Mouse (Mus musculus): ENCODE measurements at regions not wholly inside any gene's neighbourhood (a gene's known extent, or its start where the extent isn't known, plus 50 kb on each side); places are given as distances from the start of the nearest gene placed in this dataset.

- ATAC-seq (ENCODE audit: low FRiP score) (no peak), DNase-seq (ENCODE audit: low spot score) (no peak)
- 73% methylated on average over 13 of the region's 13 CpGs for WGBS
- H3K4me2 ChIP-seq (replicated peaks; ENCODE audit: low read depth, low read length), result no peak overlapping the region
- no peaks in the 10 kb centered on the region for H3K36me3 ChIP-seq (ENCODE audit: control insufficient read depth, insufficient read depth, low read length)
- peaks cover 2% of the 10 kb centered on the region; the same call in 1 of the 2 replicates for H3K4me1 ChIP-seq (replicated peaks; ENCODE audit: control insufficient read depth, insufficient read depth, low read length)
- no peaks in the 10 kb centered on the region for H3K27me3 ChIP-seq (ENCODE audit: control insufficient read depth, insufficient read depth, low read length)
- no peaks in the 10 kb centered on the region for H3K9me3 ChIP-seq (ENCODE audit: control insufficient read depth, low read length)
- H3K27ac ChIP-seq (ENCODE audit: low read depth, low read length), result no peak overlapping the region
- no peak overlapping the region for H3K9ac ChIP-seq (ENCODE audit: low read depth, low read length)
- no peak overlapping the region for H3K4me3 ChIP-seq (ENCODE audit: low read depth, low read length)
These were observed 60.0 kb upstream of the Ajap1 start for GRCm38 (mm10) chr4:153542631-153543031.

- peaks cover 2% of the 10 kb centered on the region; the same call in 1 of the 2 replicates for H3K4me1 ChIP-seq (replicated peaks; ENCODE audit: control insufficient read depth, insufficient read depth, low read length)
- H3K4me2 ChIP-seq (replicated peaks; ENCODE audit: low read depth, low read length), result no peak overlapping the region
- DNase-seq (ENCODE audit: low spot score), result no peak
- H3K4me3 ChIP-seq (ENCODE audit: low read depth, low read length), result no peak overlapping the region
- H3K9ac ChIP-seq (ENCODE audit: low read depth, low read length), result no peak overlapping the region
- no peaks in the 10 kb centered on the region for H3K36me3 ChIP-seq (ENCODE audit: control insufficient read depth, insufficient read depth, low read length)
- no peaks in the 10 kb centered on the region for H3K27me3 ChIP-seq (ENCODE audit: control insufficient read depth, insufficient read depth, low read length)
- 52% methylated on average over 24 of the region's 24 CpGs for WGBS
- ATAC-seq (ENCODE audit: low FRiP score), result no peak
- no peak overlapping the region for H3K27ac ChIP-seq (ENCODE audit: low read depth, low read length)
- no peaks in the 10 kb centered on the region for H3K9me3 ChIP-seq (ENCODE audit: control insufficient read depth, low read length)
These were observed 61.5 kb upstream of the Ajap1 start for GRCm38 (mm10) chr4:153543900-153544648.

DNA sequence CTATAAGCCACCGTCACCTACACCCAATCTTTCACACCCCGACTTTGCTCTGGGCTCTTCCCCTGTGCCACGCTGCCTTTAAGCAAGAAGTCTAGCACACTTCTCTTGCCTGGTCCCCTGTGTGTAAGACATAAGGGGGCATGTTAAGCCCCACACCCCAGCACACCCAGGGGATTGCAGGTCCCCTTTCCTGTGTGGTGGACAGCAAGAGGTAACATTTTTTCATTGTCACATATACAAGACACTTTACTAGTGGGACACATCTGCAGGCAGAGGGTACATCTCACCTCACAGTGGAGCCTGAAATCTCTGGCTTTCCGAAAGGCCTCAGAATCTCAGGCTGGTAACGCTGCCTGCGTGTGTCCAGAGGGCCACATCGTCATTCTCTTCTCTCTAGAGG lies 64.1 kb upstream of the Ajap1 start:
- Histone ChIP-seq H3K27me3 (ENCODE audit: control insufficient read depth, insufficient read depth, low read length) (no peaks in the 10 kb centered on the region), H3K4me1 (replicated peaks; ENCODE audit: control insufficient read depth, insufficient read depth, low read length) (peaks cover 2% of the 10 kb centered on the region; the same call in 1 of the 2 replicates), H3K4me3 (ENCODE audit: low read depth, low read length) (no peak overlapping the region), H3K9ac (ENCODE audit: low read depth, low read length) (no peak overlapping the region), H3K9me3 (ENCODE audit: control insufficient read depth, low read length) (no peaks in the 10 kb centered on the region), H3K27ac (ENCODE audit: low read depth, low read length) (no peak overlapping the region), H3K36me3 (ENCODE audit: control insufficient read depth, insufficient read depth, low read length) (no peaks in the 10 kb centered on the region), H3K4me2 (replicated peaks; ENCODE audit: low read depth, low read length) (no peak overlapping the region)
- no peak for ATAC-seq (ENCODE audit: low FRiP score)
- WGBS, result 85% methylated on average over 7 of the region's 7 CpGs
- DNase-seq (ENCODE audit: low spot score), result no peak

DNA sequence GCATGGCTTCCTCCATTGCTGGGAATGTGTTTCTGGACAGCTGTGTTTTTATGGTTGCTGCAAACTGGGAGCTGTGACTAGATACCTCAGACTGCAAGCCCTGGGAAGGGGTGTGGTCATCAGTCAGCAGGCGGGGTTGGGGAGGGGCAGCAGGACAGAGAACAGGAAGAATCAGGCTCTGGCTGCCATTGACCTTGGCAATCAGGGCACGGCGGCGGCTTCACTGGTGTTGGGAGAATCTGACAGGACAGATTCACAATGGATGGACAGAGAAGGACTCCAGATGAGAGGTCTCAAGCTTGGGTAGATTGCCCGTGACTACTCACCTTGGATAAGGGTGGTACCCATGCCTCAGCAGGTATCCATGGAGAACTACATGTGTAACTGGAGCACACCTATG lies 64.5 kb upstream of the Ajap1 start:
- H3K4me3 ChIP-seq (ENCODE audit: low read depth, low read length), result no peak overlapping the region
- no peak overlapping the region for H3K9ac ChIP-seq (ENCODE audit: low read depth, low read length)
- peaks cover 2% of the 10 kb centered on the region; the same call in 1 of the 2 replicates for H3K4me1 ChIP-seq (replicated peaks; ENCODE audit: control insufficient read depth, insufficient read depth, low read length)
- no peak overlapping the region for H3K4me2 ChIP-seq (replicated peaks; ENCODE audit: low read depth, low read length)
- H3K27me3 ChIP-seq (ENCODE audit: control insufficient read depth, insufficient read depth, low read length), result no peaks in the 10 kb centered on the region
- H3K9me3 ChIP-seq (ENCODE audit: control insufficient read depth, low read length), result no peaks in the 10 kb centered on the region
- no peak for ATAC-seq (ENCODE audit: low FRiP score)
- WGBS, result 88% methylated on average over 5 of the region's 5 CpGs
- DNase-seq (ENCODE audit: low spot score), result no peak
- no peak overlapping the region for H3K27ac ChIP-seq (ENCODE audit: low read depth, low read length)
- no peaks in the 10 kb centered on the region for H3K36me3 ChIP-seq (ENCODE audit: control insufficient read depth, insufficient read depth, low read length)

- Histone ChIP-seq H3K9ac (ENCODE audit: low read depth, low read length) (no peak overlapping the region), H3K4me1 (replicated peaks; ENCODE audit: control insufficient read depth, insufficient read depth, low read length) (peaks cover 2% of the 10 kb centered on the region; the same call in 1 of the 2 replicates), H3K27ac (ENCODE audit: low read depth, low read length) (no peak overlapping the region), H3K9me3 (ENCODE audit: control insufficient read depth, low read length) (no peaks in the 10 kb centered on the region), H3K36me3 (ENCODE audit: control insufficient read depth, insufficient read depth, low read length) (no peaks in the 10 kb centered on the region), H3K27me3 (ENCODE audit: control insufficient read depth, insufficient read depth, low read length) (no peaks in the 10 kb centered on the region), H3K4me3 (ENCODE audit: low read depth, low read length) (no peak overlapping the region), H3K4me2 (replicated peaks; ENCODE audit: low read depth, low read length) (no peak overlapping the region)
- ATAC-seq (ENCODE audit: low FRiP score) (no peak), DNase-seq (ENCODE audit: low spot score) (no peak)
- 61% methylated on average over 13 of the region's 13 CpGs for WGBS
These were observed 65.3 kb upstream of the Ajap1 start for GRCm38 (mm10) chr4:153547871-153548270.

DNA sequence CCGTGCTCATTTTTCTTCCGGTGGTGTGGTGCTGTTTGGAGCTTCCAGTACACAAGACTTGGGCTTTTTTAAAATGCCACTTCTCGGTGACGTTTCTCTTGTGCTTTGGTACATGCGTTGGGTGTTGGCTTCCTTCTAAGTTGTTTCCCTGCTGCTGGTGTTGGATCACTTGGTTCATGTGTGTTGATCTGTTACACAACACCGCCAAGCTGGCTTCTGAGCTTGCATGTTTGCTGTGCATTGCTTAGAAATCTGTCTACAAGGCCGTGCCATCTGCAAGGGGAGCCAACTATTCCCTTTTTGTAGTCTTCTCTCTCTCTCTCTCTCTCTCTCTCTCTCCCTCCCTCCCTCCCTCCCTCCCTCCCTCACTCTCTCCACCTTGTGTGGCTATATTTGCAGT lies 68.7 kb upstream of the Ajap1 start:
- no peaks in the 10 kb centered on the region for H3K9me3 ChIP-seq (ENCODE audit: control insufficient read depth, low read length)
- H3K27ac ChIP-seq (ENCODE audit: low read depth, low read length), result no peak overlapping the region
- no peak overlapping the region for H3K4me2 ChIP-seq (replicated peaks; ENCODE audit: low read depth, low read length)
- H3K9ac ChIP-seq (ENCODE audit: low read depth, low read length), result no peak overlapping the region
- H3K4me1 ChIP-seq (replicated peaks; ENCODE audit: control insufficient read depth, insufficient read depth, low read length), result no peaks in the 10 kb centered on the region
- DNase-seq (ENCODE audit: low spot score) (no peak), ATAC-seq (ENCODE audit: low FRiP score) (no peak)
- H3K4me3 ChIP-seq (ENCODE audit: low read depth, low read length), result no peak overlapping the region
- H3K36me3 ChIP-seq (ENCODE audit: control insufficient read depth, insufficient read depth, low read length), result no peaks in the 10 kb centered on the region
- H3K27me3 ChIP-seq (ENCODE audit: control insufficient read depth, insufficient read depth, low read length), result no peaks in the 10 kb centered on the region
- WGBS, result 96% methylated on average over 7 of the region's 7 CpGs

DNA sequence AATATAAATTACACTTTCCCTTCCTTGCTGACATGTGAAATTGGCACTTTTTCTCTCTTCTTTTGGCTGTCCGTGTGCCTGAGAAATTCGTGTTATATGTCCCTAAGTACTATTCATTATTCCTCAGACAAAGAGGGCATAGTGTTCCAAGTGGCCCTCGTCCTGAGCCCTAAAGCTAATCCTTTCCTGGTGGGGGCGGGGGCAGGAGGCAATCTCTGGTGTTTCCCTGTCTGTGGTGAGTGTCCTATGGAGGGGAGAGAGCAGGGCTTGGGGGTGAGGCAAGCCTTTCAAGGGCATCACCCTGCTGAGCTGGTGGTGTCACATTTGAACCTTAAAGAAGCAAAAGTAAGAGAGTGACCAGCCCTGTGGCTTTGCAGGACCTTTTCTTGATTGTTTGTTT lies 69.9 kb upstream of the Ajap1 start:
- no peaks in the 10 kb centered on the region for H3K4me1 ChIP-seq (replicated peaks; ENCODE audit: control insufficient read depth, insufficient read depth, low read length)
- ATAC-seq (ENCODE audit: low FRiP score), result no peak

GRCm38 (mm10) chr4:153557812-153558608 lies 75.4 kb upstream of the Ajap1 start:
- Histone ChIP-seq H3K9ac (ENCODE audit: low read depth, low read length) (no peak overlapping the region), H3K4me1 (replicated peaks; ENCODE audit: control insufficient read depth, insufficient read depth, low read length) (no peaks in the 10 kb centered on the region), H3K36me3 (ENCODE audit: control insufficient read depth, insufficient read depth, low read length) (no peaks in the 10 kb centered on the region), H3K9me3 (ENCODE audit: control insufficient read depth, low read length) (no peaks in the 10 kb centered on the region), H3K27ac (ENCODE audit: low read depth, low read length) (no peak overlapping the region), H3K4me3 (ENCODE audit: low read depth, low read length) (no peak overlapping the region), H3K4me2 (replicated peaks; ENCODE audit: low read depth, low read length) (no peak overlapping the region), H3K27me3 (ENCODE audit: control insufficient read depth, insufficient read depth, low read length) (no peaks in the 10 kb centered on the region)
- ATAC-seq (ENCODE audit: low FRiP score), result no peak
- WGBS, result 87% methylated on average over 19 of the region's 19 CpGs
- no peak for DNase-seq (ENCODE audit: low spot score)

More for the DNA sequence above, 69.9 kb upstream of the Ajap1 start:
- H3K9ac ChIP-seq (ENCODE audit: low read depth, low read length), result no peak overlapping the region
- H3K4me3 ChIP-seq (ENCODE audit: low read depth, low read length), result no peak overlapping the region
- H3K27me3 ChIP-seq (ENCODE audit: control insufficient read depth, insufficient read depth, low read length), result no peaks in the 10 kb centered on the region
- 55% methylated on average over 4 of the region's 4 CpGs for WGBS
- no peak overlapping the region for H3K4me2 ChIP-seq (replicated peaks; ENCODE audit: low read depth, low read length)
- no peak for DNase-seq (ENCODE audit: low spot score)
- no peaks in the 10 kb centered on the region for H3K9me3 ChIP-seq (ENCODE audit: control insufficient read depth, low read length)
- no peak overlapping the region for H3K27ac ChIP-seq (ENCODE audit: low read depth, low read length)
- H3K36me3 ChIP-seq (ENCODE audit: control insufficient read depth, insufficient read depth, low read length), result no peaks in the 10 kb centered on the region

- WGBS, result 81% methylated on average over 4 of the region's 4 CpGs
- Histone ChIP-seq H3K4me2 (replicated peaks; ENCODE audit: low read depth, low read length) (no peak overlapping the region), H3K9ac (ENCODE audit: low read depth, low read length) (no peak overlapping the region), H3K27ac (ENCODE audit: low read depth, low read length) (no peak overlapping the region), H3K4me1 (replicated peaks; ENCODE audit: control insufficient read depth, insufficient read depth, low read length) (no peaks in the 10 kb centered on the region), H3K9me3 (ENCODE audit: control insufficient read depth, low read length) (no peaks in the 10 kb centered on the region), H3K27me3 (ENCODE audit: control insufficient read depth, insufficient read depth, low read length) (no peaks in the 10 kb centered on the region), H3K36me3 (ENCODE audit: control insufficient read depth, insufficient read depth, low read length) (no peaks in the 10 kb centered on the region), H3K4me3 (ENCODE audit: low read depth, low read length) (no peak overlapping the region)
- no peak for ATAC-seq (ENCODE audit: low FRiP score)
- DNase-seq (ENCODE audit: low spot score), result no peak
These were observed 77.0 kb upstream of the Ajap1 start for GRCm38 (mm10) chr4:153559568-153559967.

Measured in hindbrain, embryonic 11.5 days (tissue).